In genomic region chr13:114071439-114071838, GRCm38 (mm10) we compare ENCODE assay signal across 19 mouse cellular contexts.
"Had no signal": no experiment of that assay in that cellular context is flagged by ENCODE, and none has a peak within 500 bp of the region (broad histone marks: within the 10 kb centered on the region; RNA-seq: fewer than 3 reads in every experiment).

No protein-coding gene starts in this region.

- H3K9ac ChIP-seq: liver, embryonic 14.5 days; lung, embryonic 14.5 days; midbrain, embryonic 13.5 days; midbrain, embryonic 15.5 days; neural tube, embryonic 12.5 days had no signal

- DNase-seq: lung, adult 18-20 months; lung, embryonic 14.5 days; lung, postnatal 14 days; lung, postnatal 36 days; retina, postnatal 1 day; right cerebral cortex, adult 18-20 months; right cerebral cortex, postnatal 25 days; right cerebral cortex, postnatal 4 days; spleen, adult 18-20 months; thymus, adult 18-20 months; thymus, postnatal 14 days; thymus, postnatal 36 days had no signal

- H3K4me3 ChIP-seq: megakaryocyte, embryonic 14.5 days; midbrain, embryonic 13.5 days; midbrain, embryonic 15.5 days; neural tube, embryonic 12.5 days had no signal

- ATAC-seq: midbrain, embryonic 13.5 days; midbrain, embryonic 15.5 days had no signal

- H3K27me3 ChIP-seq: megakaryocyte, embryonic 14.5 days; midbrain, embryonic 13.5 days; midbrain, embryonic 15.5 days; neural tube, embryonic 12.5 days had no signal

- H3K36me3 ChIP-seq: midbrain, embryonic 13.5 days; midbrain, embryonic 15.5 days; neural tube, embryonic 12.5 days had no signal

- H3K4me2 ChIP-seq: lung, embryonic 14.5 days; midbrain, embryonic 11.5 days; midbrain, embryonic 13.5 days; midbrain, embryonic 15.5 days; neural tube, embryonic 12.5 days had no signal

- H3K4me1 ChIP-seq: megakaryocyte, embryonic 14.5 days; midbrain, embryonic 15.5 days; neural tube, embryonic 12.5 days had no signal

- H3K27ac ChIP-seq: liver, embryonic 14.5 days; macrophage; midbrain, embryonic 13.5 days; midbrain, embryonic 15.5 days; neural tube, embryonic 12.5 days had no signal

- H3K9me3 ChIP-seq: midbrain, embryonic 13.5 days; midbrain, embryonic 15.5 days; neural tube, embryonic 12.5 days had no signal
